Mouse (Mus musculus) testis, adult 10 weeks (tissue): ENCODE measurements around the gene Dnaaf1. TPM values are rescaled to one million over a fixed set of nuclear protein-coding genes. Genes with fewer than 3 reads are reported as not detected.

Source experiments
- polyA plus RNA-seq: library from polyadenylated mRNA; stranded (reverse); fragments of 350-450 nt; fragmentation: Illumina TruSeq; extraction: RNeasy Lipid Tissue Mini Kit (QIAGEN cat#74804); gene quantifications from one replicate; pipeline ENCODE4 v1.2.3, GENCODE M21; 2014; ENCODE audit warnings: low read depth, low replicate concordance

The Dnaaf1 gene
- 38.7 TPM for polyA plus RNA-seq

DNA sequence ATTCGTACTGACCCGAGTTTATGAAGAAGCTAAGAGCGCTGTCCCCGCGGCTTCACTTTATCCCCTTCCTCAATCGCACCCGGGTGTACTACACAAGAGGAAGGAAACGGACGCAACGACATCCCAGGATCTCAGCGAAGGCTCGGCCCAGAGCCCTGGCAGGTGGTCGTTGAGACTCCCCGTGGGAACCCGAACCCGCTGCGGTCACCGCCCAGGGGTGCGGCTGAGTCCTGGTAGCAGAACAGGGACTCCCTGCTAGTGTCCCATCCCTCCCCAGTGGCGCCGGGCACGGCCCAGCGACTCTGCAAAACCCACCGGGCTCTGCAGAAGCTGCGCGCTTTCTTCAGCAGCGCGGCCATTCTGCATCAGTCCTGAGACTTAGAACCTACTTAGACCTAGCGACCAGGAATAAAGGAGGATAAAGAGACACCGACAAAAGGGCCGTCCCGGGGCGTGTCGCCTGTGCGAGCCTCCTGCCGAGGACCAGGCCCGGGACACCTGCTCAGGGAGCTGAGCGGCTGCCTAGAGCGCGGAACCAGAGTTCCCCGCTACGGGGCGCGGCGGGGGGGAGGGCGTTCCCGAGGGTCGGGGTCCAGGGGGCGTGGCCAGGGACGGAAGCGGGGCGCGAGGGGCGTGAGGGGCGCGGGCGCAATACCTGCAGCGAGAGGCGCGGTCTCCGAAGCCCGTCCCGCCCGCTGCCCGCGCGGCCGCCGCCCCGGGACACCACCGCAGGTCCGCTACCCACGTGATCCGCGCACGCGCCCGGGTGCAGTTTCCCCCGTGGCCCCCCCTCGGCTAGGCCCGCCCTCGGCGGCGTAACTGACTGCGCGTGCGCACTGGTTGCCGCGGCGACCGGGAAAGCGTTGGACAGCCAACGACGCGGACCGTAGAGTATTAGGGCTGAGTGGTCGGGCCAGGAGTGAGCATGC lies at the start of gene Dnaaf1, which contains the start of gene Hsdl1:
Dnaaf1 (plus strand) TSS at position 799 of the 929 bp plus-strand sequence.
Hsdl1 (minus strand) TSS at position 747 of the 929 bp plus-strand sequence.

GRCm38 (mm10) chr8:119558603-119559401 lies 16.2 kb upstream of the Dnaaf1 start, which contains the start of gene Mbtps1:
TSS of gene Mbtps1 (minus strand) at chr8:119558735.

DNA sequence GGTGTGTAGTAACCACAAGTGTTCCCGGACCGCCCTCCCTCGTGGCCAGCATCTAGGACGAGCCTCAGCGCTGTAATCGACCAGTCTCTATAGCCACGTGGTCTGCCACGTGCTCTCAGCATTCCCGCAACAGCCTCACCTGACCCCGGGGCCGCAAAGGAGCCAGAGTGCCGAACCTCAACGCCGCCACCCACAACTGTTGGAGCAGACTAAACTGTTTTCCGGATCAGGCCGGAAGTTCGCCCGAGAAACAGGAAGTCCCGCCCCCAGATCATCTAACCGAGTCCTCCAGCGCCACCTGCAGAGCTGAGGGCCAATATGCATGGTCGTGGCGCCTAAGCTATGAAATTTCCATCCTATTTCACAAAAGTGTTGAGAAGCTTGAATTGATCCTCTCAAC lies 30.0 kb downstream of the Dnaaf1 start, which contains the start of gene Taf1c:
Taf1c (minus strand) TSS at position 227 of the 400 bp plus-strand sequence.

DNA sequence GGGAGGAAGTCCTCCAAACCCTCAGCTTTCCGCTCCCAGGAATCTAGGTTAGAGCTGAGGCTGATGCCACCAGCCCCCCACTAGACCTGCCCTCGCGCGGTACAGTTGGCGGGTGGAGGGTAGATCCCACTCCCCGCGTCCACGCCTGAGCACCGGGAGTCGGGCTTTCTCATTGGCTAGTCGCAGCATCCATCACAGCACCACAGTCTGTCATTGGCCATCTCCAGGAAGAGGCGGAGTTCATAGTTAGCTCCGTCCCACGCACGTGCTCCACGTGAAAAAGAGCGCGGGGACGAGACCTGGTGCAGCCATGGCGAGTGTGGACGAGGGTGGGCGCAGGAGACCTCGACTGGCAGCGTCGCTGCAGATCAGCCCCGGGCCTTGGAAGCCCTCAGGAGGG lies 37.4 kb downstream of the Dnaaf1 start, which contains the start of gene Adad2:
Adad2 (plus strand) TSS at position 277 of the 400 bp plus-strand sequence.

GRCm38 (mm10) chr8:119635378-119635777 lies 60.3 kb downstream of the Dnaaf1 start, which contains the start of gene Kcng4:
TSS of gene Kcng4 (minus strand) at chr8:119635680.

Other genes starting within 250 kb of the Dnaaf1 start
- 563 TPM for gene Hsbp1, start 230.7 kb upstream of the Dnaaf1 start, polyA plus RNA-seq
- gene Mlycd, start 180.4 kb upstream of the Dnaaf1 start, polyA plus RNA-seq = 0.41 TPM
- 6.7 TPM for gene Osgin1, start 141.1 kb upstream of the Dnaaf1 start, polyA plus RNA-seq
- gene Necab2, start 128.5 kb upstream of the Dnaaf1 start, polyA plus RNA-seq = 0.63 TPM
- 0.17 TPM for gene Slc38a8, start 73.5 kb upstream of the Dnaaf1 start, polyA plus RNA-seq
- gene Mbtps1, start 16.5 kb upstream of the Dnaaf1 start, polyA plus RNA-seq = 16.9 TPM
- 6.0 TPM for gene Hsdl1, start 52 bp upstream of the Dnaaf1 start, polyA plus RNA-seq
- not detected for gene Taf1c, start 30.0 kb downstream of the Dnaaf1 start, polyA plus RNA-seq
- 0.21 TPM for gene Adad2, start 37.5 kb downstream of the Dnaaf1 start, polyA plus RNA-seq
- 1.4 TPM for gene Kcng4, start 60.4 kb downstream of the Dnaaf1 start, polyA plus RNA-seq
- 3.9 TPM for gene Wfdc1, start 91.1 kb downstream of the Dnaaf1 start, polyA plus RNA-seq
- gene Atp2c2, start 124.8 kb downstream of the Dnaaf1 start, polyA plus RNA-seq = not detected
- 1.3 TPM for gene Tldc1, start 203.2 kb downstream of the Dnaaf1 start, polyA plus RNA-seq